Mouse (Mus musculus) layer of hippocampus, adult 8-10 months (tissue): Measurements from ENCODE around the gene Med11. TPM values are rescaled to one million over a fixed set of nuclear protein-coding genes. Genes with fewer than 3 reads are reported as not detected.
"Not testable (repeated sequence)": the region's sequence is repeated elsewhere in the genome, so short reads cannot be mapped to it uniquely, and the experiment has no call there.

ENCODE experiments used
- DNase-seq, 2 experiments: peaks; one replicate each; pipeline ENCODE4 v3.0.0; 2022; ENCODE audit warnings: low spot score in 2 of 2
- total RNA-seq, 4 experiments: library from RNA; stranded (reverse); gene quantifications; 2 replicates each; pipeline ENCODE4 v1.2.4; 2022

Gene Med11
- total RNA-seq = 10 to 100 TPM; 10.6 to 16.9 (median 15.2) TPM

- DNase-seq = peak; percentile 91 to 95
Measured at GRCm38 (mm10) chr11:70451797-70452498, at the start of gene Med11. TSS of gene Med11 (plus strand) at chr11:70451919.

GRCm38 (mm10) chr11:70403598-70403997 lies 48.1 kb upstream of the Med11 start:
- DNase-seq = no peak

GRCm38 (mm10) chr11:70409594-70410296 lies 42.0 kb upstream of the Med11 start, which contains the start of gene Pelp1:
TSS of gene Pelp1 (minus strand) at chr11:70410031.
- peak; percentile 86 to 90 for DNase-seq

GRCm38 (mm10) chr11:70410297-70410643 lies 41.4 kb upstream of the Med11 start:
- DNase-seq = no peak

GRCm38 (mm10) chr11:70412591-70412990 lies 39.1 kb upstream of the Med11 start:
- no peak for DNase-seq

GRCm38 (mm10) chr11:70413961-70414360 lies 37.8 kb upstream of the Med11 start:
- peak; percentile 54 to 75 for DNase-seq

GRCm38 (mm10) chr11:70418199-70418598 lies 33.5 kb upstream of the Med11 start:
- no peak for DNase-seq

GRCm38 (mm10) chr11:70419486-70419885 lies 32.2 kb upstream of the Med11 start:
- DNase-seq = peak in 1 of 2 experiments; percentile 26

- not testable (repeated sequence) for DNase-seq
Measured at GRCm38 (mm10) chr11:70426598-70426997, 25.1 kb upstream of the Med11 start.

- no peak for DNase-seq
Measured at GRCm38 (mm10) chr11:70431574-70431973, 20.1 kb upstream of the Med11 start.

- peak; percentile 97 to 98 for DNase-seq
Measured at GRCm38 (mm10) chr11:70432048-70432894, 19.4 kb upstream of the Med11 start, which contains the start of gene Arrb2. TSS of gene Arrb2 (plus strand) at chr11:70432635.

GRCm38 (mm10) chr11:70432895-70433568 lies 18.7 kb upstream of the Med11 start:
- peak; percentile 58 to 62 for DNase-seq

- no peak for DNase-seq
Measured at GRCm38 (mm10) chr11:70433569-70433943, 18.2 kb upstream of the Med11 start.

GRCm38 (mm10) chr11:70433951-70434350 lies 17.8 kb upstream of the Med11 start:
- no peak for DNase-seq

GRCm38 (mm10) chr11:70435476-70435875 lies 16.2 kb upstream of the Med11 start:
- no peak for DNase-seq

GRCm38 (mm10) chr11:70437426-70437825 lies 14.3 kb upstream of the Med11 start:
- no peak for DNase-seq

- no peak for DNase-seq
Measured at GRCm38 (mm10) chr11:70438728-70439374, 12.9 kb upstream of the Med11 start.

- no peak for DNase-seq
Measured at GRCm38 (mm10) chr11:70440637-70441036, 11.1 kb upstream of the Med11 start.

- no peak for DNase-seq
Measured at GRCm38 (mm10) chr11:70441882-70442281, 9.8 kb upstream of the Med11 start.

GRCm38 (mm10) chr11:70443964-70444363 lies 7.8 kb upstream of the Med11 start:
- no peak for DNase-seq

- no peak for DNase-seq
Measured at GRCm38 (mm10) chr11:70444667-70445066, 7.1 kb upstream of the Med11 start.
